Mouse (Mus musculus) layer of hippocampus, postnatal 36 days (tissue): Measurements from ENCODE around the gene Naa10. TPM values are rescaled to one million over a fixed set of nuclear protein-coding genes. Genes with fewer than 3 reads are reported as not detected.

ENCODE experiments used
- DNase-seq, 2 experiments: peaks; one replicate each; pipeline ENCODE4 v3.0.0; 2022
- total RNA-seq, 2 experiments: library from RNA; stranded (reverse); gene quantifications; 2 replicates each; pipeline ENCODE4 v1.2.3; 2021

Naa10 gene
- total RNA-seq: 10 to 100 TPM; 65.5 to 70.5 TPM

DNA sequence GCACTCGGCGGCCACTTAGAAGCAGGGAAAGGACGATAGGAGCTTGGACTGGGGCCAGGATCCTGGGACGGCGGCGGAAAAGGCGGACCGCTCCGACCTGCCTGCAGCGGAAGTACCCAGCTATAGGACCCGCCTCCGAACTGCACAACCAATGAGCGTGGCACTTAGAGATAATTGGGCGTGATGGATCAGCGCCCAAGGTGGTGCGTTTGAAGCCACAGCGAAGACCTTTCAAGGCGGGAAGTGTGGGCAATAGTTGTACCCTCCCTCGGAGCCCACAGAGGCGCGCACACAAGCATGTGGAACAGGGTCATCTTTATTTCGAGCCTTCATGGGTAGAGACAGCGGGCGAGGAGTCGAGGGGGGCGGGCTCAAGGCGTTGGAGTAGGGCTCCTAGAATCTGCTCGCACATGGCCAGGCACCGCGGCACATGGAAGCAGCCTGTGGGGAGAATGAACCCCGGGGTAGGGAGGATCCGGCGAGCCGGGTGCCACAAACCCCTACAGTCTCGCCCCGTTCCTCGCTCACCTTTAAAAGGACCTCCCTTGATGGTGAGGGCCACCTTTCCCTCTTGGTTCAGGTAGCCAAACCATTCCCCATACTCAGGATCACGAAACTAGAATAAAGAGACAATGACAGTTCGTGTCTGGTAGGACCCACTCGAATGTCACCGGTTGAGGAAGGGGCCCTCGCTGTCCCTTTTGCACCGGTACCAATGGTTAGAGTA lies at the start of gene Naa10, which contains the start of gene Arhgap4:
TSS of gene Naa10 (minus strand) at position 122 of the 727 bp plus-strand sequence.
TSS of gene Arhgap4 (minus strand) at position 48 of the 727 bp plus-strand sequence.
- peak; percentile 77 to 84 for DNase-seq

DNA sequence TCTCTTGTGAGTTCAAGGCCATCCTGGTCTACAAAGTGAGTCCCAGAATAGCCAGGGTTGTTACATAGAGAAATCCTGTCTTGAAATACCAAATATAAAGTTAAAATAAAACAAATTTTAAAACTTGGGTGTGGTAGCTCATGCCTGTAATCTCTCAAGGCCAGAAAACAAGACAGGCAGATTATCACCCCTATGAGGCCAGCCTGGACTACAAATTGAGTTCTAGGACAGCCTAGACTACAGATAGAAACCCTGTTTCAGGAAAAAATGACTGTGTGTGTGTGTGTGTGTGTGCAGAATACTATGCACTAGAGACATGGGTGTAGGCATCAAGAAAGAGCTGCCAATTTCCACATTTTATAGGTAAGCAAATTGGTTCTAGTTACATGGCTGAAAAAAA lies 49.0 kb upstream of the Naa10 start:
- DNase-seq: no peak

DNA sequence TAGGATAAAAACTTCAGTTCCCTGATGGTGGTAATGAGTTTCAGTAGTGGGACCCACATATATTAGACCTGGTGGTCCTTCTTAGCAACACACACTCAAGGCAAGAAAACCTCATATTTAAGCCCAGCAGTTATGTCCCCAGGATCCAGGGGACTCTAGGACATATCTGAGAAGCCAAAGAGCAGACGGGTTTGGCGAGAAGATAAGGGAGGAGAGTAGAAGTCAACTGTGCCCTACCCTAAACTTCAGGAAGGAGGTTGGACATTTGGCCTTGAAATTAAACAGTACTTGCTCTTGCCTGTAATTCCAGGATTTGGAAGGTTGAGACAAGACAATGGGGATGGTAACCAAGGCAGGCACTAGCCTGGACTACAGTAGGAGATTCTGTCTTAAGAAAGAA lies 48.0 kb upstream of the Naa10 start:
- no peak for DNase-seq

DNA sequence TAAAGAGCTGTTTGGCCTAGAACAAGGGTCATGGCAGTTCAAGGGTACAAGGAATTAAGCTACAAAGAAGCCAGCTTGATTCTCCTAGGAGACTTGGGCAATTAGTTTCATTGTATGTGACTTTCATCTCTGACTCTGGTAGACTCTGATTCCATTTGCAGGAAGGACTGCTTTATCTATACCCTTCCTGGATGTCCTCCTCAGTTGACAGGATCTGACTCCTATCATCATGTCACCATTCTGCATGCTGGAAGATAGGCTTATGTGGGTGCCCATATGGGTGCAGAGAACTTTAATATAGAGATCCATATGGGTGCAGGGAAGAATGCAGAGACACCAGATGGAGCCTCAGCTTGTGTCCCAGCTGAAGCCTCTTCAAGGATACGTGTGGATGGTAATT lies 47.4 kb upstream of the Naa10 start:
- no peak for DNase-seq

DNA sequence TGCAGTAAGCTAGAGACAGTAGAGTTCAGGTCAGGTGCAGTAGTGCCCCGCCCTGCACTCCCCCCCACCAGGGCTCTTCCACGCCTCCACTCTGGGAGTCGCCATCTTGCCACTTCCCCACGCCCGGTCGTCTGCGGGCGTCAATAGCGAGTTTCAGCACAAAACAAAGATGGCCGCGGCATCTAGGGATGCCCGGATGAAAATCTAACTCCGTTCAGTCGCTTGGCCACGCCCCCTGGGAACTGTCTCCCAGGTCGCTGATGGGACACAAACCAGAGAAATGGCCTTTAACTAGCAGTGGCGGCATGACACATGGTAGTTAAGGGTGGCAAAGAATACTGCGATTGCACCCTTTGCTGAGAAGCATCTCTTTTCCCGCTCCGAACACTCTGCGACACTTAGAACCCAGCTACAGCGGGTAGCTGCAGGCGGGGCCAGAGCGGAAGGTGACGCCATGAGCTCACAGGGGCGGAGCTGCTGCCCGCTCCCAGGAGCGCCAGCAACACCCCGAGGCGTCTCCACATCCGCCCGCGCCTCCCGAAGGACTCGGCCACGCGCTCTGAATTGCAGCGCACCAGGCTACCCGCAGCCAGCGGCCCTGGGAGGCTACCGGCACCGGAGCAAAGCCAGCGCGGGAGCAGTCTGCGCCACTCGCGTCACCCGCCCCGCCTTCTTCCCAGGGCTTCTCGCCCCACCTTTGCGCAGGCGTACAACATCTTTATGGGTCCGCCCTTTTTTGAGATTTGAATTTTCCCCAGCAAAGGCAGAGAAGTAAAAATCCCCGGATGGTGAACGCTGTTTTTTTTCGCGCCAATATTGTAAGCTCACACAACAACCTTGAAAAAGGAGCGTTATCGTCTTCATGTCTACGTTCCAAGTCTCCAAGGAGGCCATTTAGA lies 45.7 kb upstream of the Naa10 start:
- peak; percentile 87 to 90 for DNase-seq

DNA sequence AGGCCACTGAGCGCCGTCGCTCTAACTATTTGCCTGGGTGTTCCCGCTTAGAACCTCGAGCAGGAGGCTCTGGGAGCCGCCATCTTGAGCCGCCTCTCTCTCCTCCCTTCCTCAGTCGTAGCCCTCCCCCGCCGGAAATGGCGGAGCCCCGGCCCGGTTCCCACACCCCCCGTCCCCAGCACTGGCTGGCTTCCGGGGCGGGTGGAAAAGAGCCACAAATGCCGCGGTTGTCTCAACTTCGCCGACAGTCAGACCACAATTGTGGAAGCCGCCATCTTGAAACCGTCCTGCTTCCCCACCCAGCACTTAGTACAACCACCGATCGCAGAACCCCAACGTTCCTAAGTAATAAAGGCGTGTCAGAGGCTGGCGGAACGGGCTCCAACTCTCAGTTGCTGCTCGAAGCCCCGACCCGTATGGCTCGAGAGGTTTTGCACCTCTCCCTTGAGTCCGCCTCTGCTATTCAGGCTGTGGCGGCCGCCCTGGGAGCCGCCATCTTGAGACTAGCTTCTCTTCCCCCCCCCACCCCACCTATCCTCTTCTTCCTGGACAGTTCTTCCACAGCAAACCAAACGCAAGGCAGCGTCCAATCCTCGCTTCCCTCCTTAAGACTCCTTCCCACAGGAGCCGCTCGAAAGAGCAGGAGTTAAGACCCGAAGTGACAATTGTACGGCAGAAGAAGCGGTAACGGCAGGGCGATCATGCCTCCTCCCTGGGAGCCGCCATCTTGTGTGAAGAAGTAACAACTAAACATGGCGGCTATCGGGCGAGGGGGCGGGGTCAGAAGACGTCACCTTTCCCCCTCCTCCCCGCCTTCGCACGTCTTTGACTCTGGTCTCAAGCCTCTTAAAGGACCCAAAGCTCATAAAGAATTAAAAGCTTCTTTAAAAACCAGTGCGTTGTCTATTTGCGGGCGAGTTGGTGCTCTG lies 44.8 kb upstream of the Naa10 start, which contains the start of gene Hcfc1:
TSS of gene Hcfc1 (minus strand) at position 110 of the 929 bp plus-strand sequence.
- peak; percentile 87 for DNase-seq

DNA sequence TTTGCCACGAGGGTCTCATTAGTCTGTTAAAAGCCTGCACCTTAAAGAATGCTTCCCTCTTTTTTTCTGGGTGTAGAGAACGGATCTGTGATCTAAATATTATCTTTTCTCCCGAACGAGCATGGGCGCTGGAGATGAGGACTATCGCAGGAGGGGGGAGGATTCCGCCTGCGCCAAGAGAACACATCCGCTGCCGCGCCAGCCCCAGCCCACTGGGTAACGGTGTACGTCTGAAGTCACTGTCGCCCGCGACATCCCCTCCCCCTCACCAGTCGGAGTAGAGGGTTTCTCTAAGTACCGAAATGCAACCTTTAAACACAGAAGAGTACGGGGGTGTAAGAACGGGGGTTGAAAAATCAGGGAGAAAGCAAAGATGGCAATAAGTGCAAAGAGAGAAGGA lies 43.6 kb upstream of the Naa10 start:
- peak; percentile 55 to 68 for DNase-seq

DNA sequence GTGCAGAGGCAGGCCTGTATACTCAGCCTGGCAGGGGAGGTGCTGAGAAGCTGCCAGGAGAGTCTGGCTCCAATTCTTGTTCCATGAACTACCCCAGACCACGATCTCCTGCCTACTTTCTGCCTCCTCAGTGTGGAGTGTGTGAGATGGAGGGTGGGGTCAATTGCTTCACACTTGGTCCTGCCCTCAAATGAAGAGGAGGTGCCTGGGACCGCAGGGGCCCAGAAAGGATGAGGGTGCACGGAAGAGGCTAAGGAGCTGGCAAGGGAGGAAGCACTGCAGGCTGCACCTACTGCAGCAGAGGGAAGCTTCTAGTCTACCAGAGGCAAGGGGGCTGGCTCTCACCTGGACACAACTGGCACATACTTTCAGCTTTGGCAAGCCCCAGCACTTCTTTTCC lies 42.6 kb upstream of the Naa10 start:
- DNase-seq: no peak

DNA sequence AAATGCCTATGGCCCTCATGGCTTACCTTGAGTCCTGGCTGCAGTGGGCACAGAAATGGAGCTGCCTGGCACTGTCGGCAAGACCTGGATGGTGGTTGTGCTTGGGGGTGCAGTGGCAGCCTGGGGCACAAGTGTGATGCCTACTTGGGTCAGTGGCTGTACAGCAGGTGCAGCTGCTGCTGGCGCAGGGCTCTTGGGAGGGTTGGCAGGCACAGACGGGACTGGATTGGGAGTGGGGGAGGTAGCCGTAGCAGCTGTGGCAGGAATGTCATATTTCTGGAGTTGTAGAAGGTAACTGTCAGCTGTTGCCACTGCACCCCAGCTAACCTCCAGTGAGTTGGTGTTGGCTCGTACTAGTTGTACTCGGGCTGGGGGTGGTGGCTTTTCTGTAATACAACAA lies 33.2 kb upstream of the Naa10 start:
- DNase-seq: no peak

DNA sequence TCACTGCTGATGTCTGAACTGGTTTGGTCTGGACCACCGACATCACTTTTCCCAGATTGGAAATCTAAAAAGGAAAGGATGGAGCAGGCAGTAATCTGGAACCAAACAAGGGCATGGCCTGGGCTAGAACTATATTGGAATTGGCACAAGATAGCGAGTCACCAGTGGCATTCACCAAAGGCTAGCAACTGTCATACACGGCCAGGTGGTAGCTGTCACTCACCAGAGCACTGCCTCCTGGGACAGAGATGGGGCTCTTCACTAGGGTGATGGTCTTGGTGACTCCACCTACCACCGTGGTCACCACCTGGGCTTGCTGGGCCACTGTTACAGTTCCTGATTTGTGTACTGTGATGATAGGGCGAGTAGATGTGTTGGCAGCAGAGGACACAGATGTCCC lies 30.9 kb upstream of the Naa10 start:
- no peak for DNase-seq

DNA sequence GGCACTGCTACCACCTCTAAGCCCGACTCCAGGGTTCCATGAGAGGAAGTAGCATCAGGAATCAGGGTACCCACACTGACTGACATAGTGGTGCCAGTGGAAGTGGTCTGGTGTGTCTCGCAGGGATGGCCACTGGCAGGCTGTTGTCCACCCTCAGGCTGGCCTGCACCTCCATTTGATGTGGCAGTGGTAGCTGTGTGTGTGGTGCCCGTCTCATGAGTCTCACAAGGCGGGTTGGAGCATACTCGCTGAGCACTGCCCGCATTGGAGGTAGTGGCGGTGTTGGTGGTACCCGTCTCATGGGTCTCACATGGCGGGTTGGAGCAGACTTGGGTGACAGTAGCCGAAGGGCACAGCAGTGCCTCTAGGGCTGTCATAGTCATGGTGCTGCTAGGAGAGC lies 27.6 kb upstream of the Naa10 start:
- no peak for DNase-seq

DNA sequence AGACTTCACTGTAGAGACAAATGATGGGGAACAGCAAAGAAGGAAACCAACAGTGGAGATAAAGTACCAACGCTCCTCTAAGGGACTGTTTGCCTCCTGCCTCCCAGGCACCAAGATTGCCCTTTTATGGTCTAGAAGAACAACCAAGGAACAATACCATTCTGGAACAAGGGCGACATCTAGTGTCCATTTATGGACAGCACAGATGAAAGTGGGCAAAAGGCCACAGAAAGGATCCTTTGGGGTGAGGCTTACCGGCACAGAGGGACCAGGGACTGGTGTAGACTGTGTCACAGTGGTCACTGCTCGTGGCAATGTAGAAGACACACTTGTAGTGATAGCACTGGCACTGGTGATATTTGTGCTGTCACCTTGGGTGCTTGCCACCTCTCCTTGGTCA lies 26.9 kb upstream of the Naa10 start:
- no peak for DNase-seq

DNA sequence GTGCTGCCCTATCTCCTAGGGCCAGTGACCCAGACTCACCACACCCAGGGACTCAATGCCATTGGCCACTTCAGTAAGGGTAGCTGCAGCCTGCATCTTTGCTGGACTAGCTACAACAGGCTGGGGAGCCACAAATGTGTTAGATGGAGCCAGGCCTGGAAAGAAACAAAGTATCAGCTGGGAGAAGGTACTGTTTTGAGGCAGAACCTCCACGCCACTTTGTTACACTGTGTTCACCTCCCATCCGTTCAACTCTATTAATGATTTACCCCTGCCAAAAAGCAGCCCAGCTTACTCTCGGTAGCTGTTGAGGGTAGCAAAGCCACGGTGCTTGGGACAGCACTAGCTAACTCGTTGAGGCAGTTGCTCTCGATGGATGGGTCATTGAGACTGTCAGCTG lies 25.2 kb upstream of the Naa10 start:
- no peak for DNase-seq

DNA sequence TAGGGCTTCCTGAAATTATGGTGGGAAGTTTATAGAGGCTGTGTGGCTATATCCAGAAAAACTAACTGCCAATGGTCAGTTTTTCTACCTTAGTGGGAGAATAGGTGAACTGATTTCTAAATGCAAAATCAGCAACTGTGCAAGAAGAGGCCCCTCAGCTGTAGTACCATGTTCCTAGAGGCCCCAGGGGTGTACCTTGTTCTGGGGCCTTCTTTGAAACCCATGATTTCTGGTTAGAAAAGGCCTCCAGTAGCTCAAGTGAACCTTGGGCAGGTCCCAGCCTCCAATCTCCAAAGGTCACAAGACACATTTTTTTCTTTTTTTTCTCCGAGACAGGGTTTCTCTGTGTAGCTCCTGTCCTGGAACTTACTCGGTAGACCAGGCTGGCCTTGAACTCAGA lies 20.6 kb upstream of the Naa10 start:
- no peak for DNase-seq

DNA sequence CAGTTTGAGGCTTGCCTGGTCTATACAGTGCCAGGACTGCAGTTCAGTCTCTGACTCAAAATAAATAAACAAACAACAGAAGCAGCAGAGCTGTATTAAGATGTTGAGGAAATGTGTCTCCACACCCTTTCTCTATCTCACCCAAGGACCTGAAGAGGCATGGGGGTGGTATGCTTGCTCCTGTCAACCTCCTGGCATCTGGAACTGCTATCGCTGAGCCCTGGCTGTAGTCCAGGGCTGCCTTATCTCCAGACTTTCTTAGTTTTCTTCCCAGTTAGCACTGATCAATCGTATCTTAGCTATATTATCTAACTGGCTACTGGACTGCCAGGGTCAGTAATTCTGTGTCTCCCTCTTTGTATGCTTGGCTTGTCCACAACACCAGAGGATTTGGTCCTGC lies 20.1 kb upstream of the Naa10 start:
- no peak for DNase-seq

DNA sequence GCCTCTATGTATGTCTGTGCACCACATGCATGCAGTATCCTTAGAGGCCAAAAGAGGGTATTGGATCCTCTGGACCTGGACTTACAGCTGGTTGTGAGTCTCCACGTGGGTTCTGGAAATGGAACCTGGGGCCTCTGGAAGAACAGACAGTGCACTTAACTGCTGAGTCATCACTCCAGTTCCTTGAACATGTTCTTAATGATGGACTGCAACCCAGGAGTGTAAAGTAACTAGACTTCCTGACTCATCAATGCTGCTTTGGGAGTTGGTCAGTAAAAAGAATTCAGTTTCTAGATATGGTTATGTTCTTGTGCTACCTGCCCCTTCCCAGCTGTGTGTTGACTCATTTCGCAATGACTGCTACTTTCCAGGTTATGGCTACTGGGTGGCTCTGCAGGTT lies 10.1 kb upstream of the Naa10 start:
- no peak for DNase-seq

DNA sequence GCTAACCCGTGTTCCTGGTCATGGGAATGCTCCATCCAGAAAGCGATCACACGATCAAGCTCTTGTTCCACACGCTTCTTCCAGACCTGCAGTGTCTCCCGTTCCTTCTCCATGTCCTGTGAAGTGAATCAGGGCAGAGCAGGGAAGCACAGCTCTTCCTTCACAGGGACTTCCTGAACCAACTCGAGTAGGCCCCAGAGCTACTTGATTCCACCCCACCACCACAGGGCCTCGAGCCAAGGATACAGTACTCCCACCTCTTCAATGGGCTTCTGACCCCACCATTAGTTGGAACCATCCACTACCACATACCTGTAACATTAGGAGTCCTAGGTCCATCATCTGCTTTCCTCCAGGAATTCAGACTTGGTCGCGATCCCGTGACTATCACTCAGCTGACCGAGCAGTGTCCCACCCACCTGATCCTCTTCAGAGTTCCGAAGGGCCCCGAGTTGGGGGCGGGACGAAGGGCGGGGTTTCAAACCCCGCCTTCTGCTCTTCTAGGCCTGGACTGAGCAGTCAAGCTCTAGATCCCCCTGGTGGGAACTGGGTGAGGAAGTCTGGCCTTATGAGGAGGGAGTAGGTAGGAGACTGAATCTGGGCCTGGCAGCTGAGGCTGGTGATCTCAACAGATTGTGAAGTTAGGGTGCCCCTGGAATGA lies 8.8 kb upstream of the Naa10 start, which contains the start of gene Renbp:
TSS of gene Renbp (minus strand) at position 449 of the 661 bp plus-strand sequence.
- DNase-seq: no peak

DNA sequence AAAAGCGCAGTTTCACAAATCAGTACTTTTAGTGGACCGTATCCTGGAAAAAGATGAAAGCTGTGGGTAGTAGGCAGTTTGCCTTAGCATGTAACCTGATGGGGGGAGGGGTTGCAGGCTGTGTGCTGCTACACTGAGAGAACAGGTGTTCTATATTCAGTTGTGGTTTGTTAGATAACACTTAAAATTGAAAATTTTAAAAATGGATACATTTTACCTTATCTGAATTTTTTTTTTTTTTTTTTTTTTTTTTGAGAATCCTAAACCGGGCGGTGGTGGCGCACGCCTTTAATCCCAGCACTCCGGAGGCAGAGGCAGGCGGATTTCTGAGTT lies 772 bp upstream of the Naa10 start:
- DNase-seq: no peak

DNA sequence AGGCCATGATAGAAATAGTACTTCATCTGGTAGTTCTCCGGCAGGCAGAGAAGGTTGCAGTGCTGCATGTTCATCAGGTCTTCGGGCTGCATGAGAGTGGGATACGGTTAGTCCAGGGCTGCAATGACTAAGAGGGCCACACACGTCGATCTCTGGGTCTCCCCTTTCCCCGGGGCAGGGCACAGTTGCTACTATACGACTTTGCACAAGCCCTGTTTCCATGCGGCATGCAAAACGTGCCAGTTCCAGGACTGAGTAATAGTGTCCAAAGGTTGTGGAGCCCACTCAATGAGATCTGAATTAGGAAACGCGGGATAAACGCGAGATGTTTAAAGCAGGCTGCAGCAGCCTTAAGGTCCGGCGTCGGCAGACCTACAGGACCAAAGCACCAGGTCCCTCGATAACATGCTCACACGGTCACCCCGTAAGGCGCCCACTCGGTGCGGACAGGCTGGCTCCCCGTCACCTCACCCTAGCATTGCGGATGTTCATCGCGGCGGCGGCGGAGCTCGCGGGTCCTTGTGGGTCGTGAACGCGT lies 390 bp downstream of the Naa10 start:
- peak in 1 of 2 experiments; percentile 11 for DNase-seq

DNA sequence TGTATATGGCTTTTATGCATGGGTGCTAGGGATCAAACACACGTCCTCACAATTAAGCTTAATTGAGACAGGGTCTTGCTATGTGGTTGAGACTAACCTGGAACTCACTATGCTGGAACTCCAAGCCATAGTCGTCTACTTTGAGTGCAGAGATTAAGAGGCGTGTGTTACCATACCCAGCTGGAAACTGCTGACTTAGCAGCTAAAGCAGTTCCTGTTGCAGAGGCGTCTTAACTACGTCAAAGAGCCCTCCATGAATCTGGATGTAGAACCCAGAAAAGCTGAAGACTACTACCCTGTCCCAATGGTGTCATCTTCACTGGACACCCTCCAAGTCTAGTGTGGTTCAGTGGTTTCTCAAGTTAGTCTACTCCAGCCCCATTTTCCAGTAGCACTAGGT lies 3.1 kb downstream of the Naa10 start:
- DNase-seq: no peak

DNA sequence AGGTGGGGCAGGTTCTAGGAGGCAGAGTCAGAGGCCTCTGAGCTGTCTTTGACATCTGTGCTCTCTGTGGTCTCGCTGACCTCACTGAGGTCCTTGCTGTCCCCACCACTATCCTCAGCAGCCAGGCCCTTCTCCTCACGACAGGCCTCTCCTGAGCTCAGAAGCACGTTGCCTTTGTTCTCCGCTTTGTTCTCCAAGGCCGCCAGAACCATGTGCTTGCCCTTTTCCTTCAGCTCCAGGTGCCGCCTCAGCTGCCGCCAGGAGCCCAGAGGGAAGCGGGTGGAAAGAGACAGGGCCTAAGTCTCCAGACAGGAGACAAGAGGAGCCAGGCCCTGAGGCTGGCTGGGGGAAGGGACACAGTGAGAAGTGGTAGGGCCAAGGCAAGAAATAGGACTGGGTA lies 4.8 kb downstream of the Naa10 start:
- no peak for DNase-seq
